Mouse (Mus musculus) brain, adult 2 months (tissue): ENCODE measurements at regions not wholly inside any gene's neighbourhood (a gene's known extent, or its start where the extent isn't known, plus 50 kb on each side); places are given as distances from the start of the nearest gene placed in this dataset.

Experiments used
- DNase-seq: peaks from one replicate; pipeline ENCODE4 v3.0.0; 2011; ENCODE audit warnings: low read depth, low spot score

- no peak for DNase-seq
These were observed 243.1 kb upstream of the Il12b start for GRCm38 (mm10) chr11:44156490-44157345.

GRCm38 (mm10) chr11:44158236-44158635, 241.6 kb upstream of the Il12b start:
- DNase-seq: no peak

GRCm38 (mm10) chr11:44161734-44162418, 238.0 kb upstream of the Il12b start:
- no peak for DNase-seq

- DNase-seq: no peak
These were observed 236.8 kb upstream of the Il12b start for GRCm38 (mm10) chr11:44163049-44163448.

- no peak for DNase-seq
These were observed 236.1 kb upstream of the Il12b start for GRCm38 (mm10) chr11:44163748-44164147.

- DNase-seq: no peak
These were observed 235.7 kb upstream of the Il12b start for GRCm38 (mm10) chr11:44164186-44164585.

GRCm38 (mm10) chr11:44167724-44168500, 232.0 kb upstream of the Il12b start:
- DNase-seq: no peak

GRCm38 (mm10) chr11:44172478-44172877, 227.4 kb upstream of the Il12b start:
- peak; percentile 28 for DNase-seq

GRCm38 (mm10) chr11:44173196-44173595, 226.7 kb upstream of the Il12b start:
- no peak for DNase-seq

- no peak for DNase-seq
These were observed 225.3 kb upstream of the Il12b start for GRCm38 (mm10) chr11:44174548-44174947.

- no peak for DNase-seq
These were observed 220.2 kb upstream of the Il12b start for GRCm38 (mm10) chr11:44179711-44180110.

- DNase-seq: no peak
These were observed 216.0 kb upstream of the Il12b start for GRCm38 (mm10) chr11:44183823-44184222.

- peak; percentile 63 for DNase-seq
These were observed 214.5 kb upstream of the Il12b start for GRCm38 (mm10) chr11:44185218-44185890.

GRCm38 (mm10) chr11:44188202-44188601, 211.7 kb upstream of the Il12b start:
- peak; percentile 12 for DNase-seq

GRCm38 (mm10) chr11:44193806-44194205, 206.1 kb upstream of the Il12b start:
- DNase-seq: no peak

GRCm38 (mm10) chr11:44202716-44203115, 197.1 kb upstream of the Il12b start:
- DNase-seq: no peak

- DNase-seq: no peak
These were observed 195.5 kb upstream of the Il12b start for GRCm38 (mm10) chr11:44204384-44204783.

- no peak for DNase-seq
These were observed 193.0 kb upstream of the Il12b start for GRCm38 (mm10) chr11:44206866-44207265.

GRCm38 (mm10) chr11:44211871-44212441, 187.9 kb upstream of the Il12b start:
- DNase-seq: peak; percentile 55

GRCm38 (mm10) chr11:44214095-44214494, 185.8 kb upstream of the Il12b start:
- DNase-seq: no peak

- no peak for DNase-seq
These were observed 183.5 kb upstream of the Il12b start for GRCm38 (mm10) chr11:44216346-44216745.
